Mouse (Mus musculus) kidney, postnatal 4 days (tissue): ENCODE results near the gene 2210407C18Rik.

ENCODE experiments used
- DNase-seq, 2 experiments: peaks; one replicate each; pipeline ENCODE4 v3.0.0; 2021; ENCODE audit warnings: mixed read lengths in 2 of 2

The 2210407C18Rik gene

GRCm38 (mm10) chr11:58597837-58598236 lies 18.0 kb downstream of the 2210407C18Rik start:
- DNase-seq, result no peak

GRCm38 (mm10) chr11:58594814-58595213 lies 21.1 kb downstream of the 2210407C18Rik start, which contains the start of gene Olfr324:
Gene Olfr324 (plus strand): TSS chr11:58595114.
- no peak for DNase-seq

GRCm38 (mm10) chr11:58588620-58589250 lies 27.1 kb downstream of the 2210407C18Rik start:
- no peak for DNase-seq

GRCm38 (mm10) chr11:58587898-58588348 lies 28.0 kb downstream of the 2210407C18Rik start:
- peak; percentile 69 to 71 for DNase-seq

- DNase-seq, result no peak
These were observed 37.2 kb downstream of the 2210407C18Rik start for GRCm38 (mm10) chr11:58578636-58579035.

GRCm38 (mm10) chr11:58577430-58577829 lies 38.4 kb downstream of the 2210407C18Rik start, which contains the start of gene Olfr325:
Gene Olfr325 (plus strand): TSS chr11:58577730.
- no peak for DNase-seq

- peak; percentile 36 to 43 for DNase-seq
These were observed 45.5 kb downstream of the 2210407C18Rik start, which contains the start of gene Olfr224 for GRCm38 (mm10) chr11:58570405-58570804. Gene Olfr224 (minus strand): TSS chr11:58570553.
